In genomic region chr5:74095611-74096010, GRCm38 (mm10) we compare ENCODE assay signal across 31 mouse cellular contexts. TPM values are rescaled to one million over a fixed set of nuclear protein-coding genes. Genes with fewer than 3 reads are reported as not detected.
DNase-seq lines count a peak whose midpoint lies in the region; ATAC-seq and TF ChIP-seq lines count a peak whose summit lies in the region.
"Had no signal": no experiment of that assay in that cellular context is flagged by ENCODE, and none has a peak within 500 bp of the region (broad histone marks: within the 10 kb centered on the region; RNA-seq: fewer than 3 reads in every experiment).

No protein-coding gene starts in this region.

- peaks cover 44% of the 10 kb centered on the region for H3K36me3 ChIP-seq in limb, embryonic 12.5 days
- peaks cover 53% of the 10 kb centered on the region for H3K36me3 ChIP-seq in limb, embryonic 10.5 days
- peaks cover 14% of the 10 kb centered on the region; the same call in 1 of the 2 replicates for H3K36me3 ChIP-seq in lung, embryonic 16.5 days (ENCODE audit: control insufficient read depth, insufficient read depth, low read length)
- peaks cover 37% of the 10 kb centered on the region for H3K36me3 ChIP-seq in ES-Bruce4 (ENCODE audit: control insufficient read depth, insufficient read depth, low read length, poor library complexity, severe bottlenecking)
- H3K36me3 ChIP-seq in limb, embryonic 13.5 days, result peaks cover 36% of the 10 kb centered on the region

- no peaks in the 10 kb centered on the region for H3K27me3 ChIP-seq in limb, embryonic 12.5 days
- H3K27me3 ChIP-seq in limb, embryonic 10.5 days (ENCODE audit: low read depth, poor library complexity, severe bottlenecking), result no peaks in the 10 kb centered on the region
- H3K27me3 ChIP-seq in lung, embryonic 16.5 days (ENCODE audit: control insufficient read depth, insufficient read depth, low read depth, low read length), result no peaks in the 10 kb centered on the region
- H3K27me3 ChIP-seq in ES-Bruce4 (ENCODE audit: control insufficient read depth, insufficient read depth, low read length, poor library complexity, severe bottlenecking), result no peaks in the 10 kb centered on the region
- no peaks in the 10 kb centered on the region for H3K27me3 ChIP-seq in limb, embryonic 13.5 days
- H3K27me3 ChIP-seq: embryonic facial prominence, embryonic 12.5 days; forebrain, embryonic 15.5 days; hindbrain, embryonic 12.5 days; intestine, embryonic 15.5 days; megakaryocyte, embryonic 14.5 days; neural tube, embryonic 15.5 days had no signal

- no peak for TF ChIP-seq POLR2A in ES-Bruce4 (IDR thresholded peaks at IDR 0.05; ENCODE audit: insufficient read depth, low read length)

- H3K27ac ChIP-seq in limb, embryonic 12.5 days, result 0 out of 2 replicates have a peak overlapping the region, but pooled peaks have one; percentile 50
- no peak overlapping the region for H3K27ac ChIP-seq in limb, embryonic 10.5 days
- peak overlapping the region; percentile 4; the same call in 1 of the 2 replicates for H3K27ac ChIP-seq in lung, embryonic 16.5 days (ENCODE audit: low read length)
- peak overlapping the region; percentile 74; the same call in 1 of the 2 replicates for H3K27ac ChIP-seq in ES-Bruce4 (ENCODE audit: insufficient read depth, low read length)
- H3K27ac ChIP-seq in limb, embryonic 13.5 days, result 0 out of 2 replicates have a peak overlapping the region, but pooled peaks have one; percentile 6
- H3K27ac ChIP-seq: embryonic facial prominence, embryonic 12.5 days; forebrain, embryonic 15.5 days; gastrocnemius, adult 2 months; hindbrain, embryonic 12.5 days; hindbrain, postnatal 0 days; intestine, embryonic 15.5 days; kidney, postnatal 0 days; neural tube, embryonic 15.5 days had no signal

- H3K4me1 ChIP-seq in limb, embryonic 12.5 days (replicated peaks), result peaks cover 14% of the 10 kb centered on the region
- H3K4me1 ChIP-seq in limb, embryonic 10.5 days, result peaks cover 18% of the 10 kb centered on the region
- H3K4me1 ChIP-seq in lung, embryonic 16.5 days (replicated peaks; ENCODE audit: control insufficient read depth, insufficient read depth, low read length), result peaks cover 34% of the 10 kb centered on the region
- peaks cover 1% of the 10 kb centered on the region for H3K4me1 ChIP-seq in ES-Bruce4 (ENCODE audit: control insufficient read depth, insufficient read depth, low read length)
- peaks cover 20% of the 10 kb centered on the region for H3K4me1 ChIP-seq in limb, embryonic 13.5 days

- no peak for TF ChIP-seq EP300 in ES-Bruce4 (IDR thresholded peaks at IDR 0.05; ENCODE audit: insufficient read depth, low read depth, low read length)

- WGBS in limb, embryonic 12.5 days, result 84% methylated on average over 2 of the region's 2 CpGs
- WGBS in limb, embryonic 10.5 days, result 89% methylated on average over 2 of the region's 2 CpGs
- WGBS in lung, embryonic 16.5 days, result 71% methylated on average over 2 of the region's 2 CpGs
- WGBS in limb, embryonic 13.5 days, result 82% methylated on average over 2 of the region's 2 CpGs

- no peaks in the 10 kb centered on the region for H3K9me3 ChIP-seq in limb, embryonic 12.5 days
- H3K9me3 ChIP-seq in limb, embryonic 10.5 days (replicated peaks), result no peaks in the 10 kb centered on the region
- H3K9me3 ChIP-seq in lung, embryonic 16.5 days (ENCODE audit: control insufficient read depth, low read length), result no peaks in the 10 kb centered on the region
- no peaks in the 10 kb centered on the region for H3K9me3 ChIP-seq in ES-Bruce4 (replicated peaks; ENCODE audit: control insufficient read depth, insufficient read depth, low read length, poor library complexity, severe bottlenecking)
- no peaks in the 10 kb centered on the region for H3K9me3 ChIP-seq in limb, embryonic 13.5 days
- H3K9me3 ChIP-seq: embryonic facial prominence, embryonic 12.5 days; forebrain, embryonic 15.5 days; hindbrain, embryonic 12.5 days; intestine, embryonic 15.5 days; megakaryocyte, embryonic 14.5 days; neural tube, embryonic 15.5 days had no signal

- no peak overlapping the region for H3K9ac ChIP-seq in limb, embryonic 12.5 days (replicated peaks)
- H3K9ac ChIP-seq in lung, embryonic 16.5 days (ENCODE audit: low read length), result no peak overlapping the region
- peak overlapping the region; percentile 83 for H3K9ac ChIP-seq in ES-Bruce4 (ENCODE audit: low read depth, poor library complexity, severe bottlenecking)
- H3K9ac ChIP-seq in limb, embryonic 13.5 days, result no peak overlapping the region
- H3K9ac ChIP-seq: embryonic facial prominence, embryonic 12.5 days; forebrain, embryonic 15.5 days; hindbrain, embryonic 12.5 days; intestine, embryonic 15.5 days; neural tube, embryonic 15.5 days had no signal

- H3K4me3 ChIP-seq in limb, embryonic 12.5 days (replicated peaks), result no peak overlapping the region
- no peak overlapping the region for H3K4me3 ChIP-seq in limb, embryonic 10.5 days
- H3K4me3 ChIP-seq in lung, embryonic 16.5 days (ENCODE audit: low read length), result no peak overlapping the region
- no peak overlapping the region for H3K4me3 ChIP-seq in ES-Bruce4 (ENCODE audit: low read depth, low read length)
- H3K4me3 ChIP-seq in limb, embryonic 13.5 days, result no peak overlapping the region
- H3K4me3 ChIP-seq: forebrain, embryonic 15.5 days; gastrocnemius, adult 2 months; hindbrain, embryonic 12.5 days; intestine, embryonic 15.5 days; neural tube, embryonic 15.5 days had no signal

- no peak overlapping the region for H3K4me2 ChIP-seq in limb, embryonic 12.5 days
- H3K4me2 ChIP-seq in lung, embryonic 16.5 days (ENCODE audit: low read depth, low read length), result no peak overlapping the region
- no peak overlapping the region for H3K4me2 ChIP-seq in limb, embryonic 13.5 days (replicated peaks)

- no peak for DNase-seq in limb, embryonic 10.5 days (ENCODE audit: low spot score)
- DNase-seq in lung, adult 18-20 months, result no peak
- no peak for DNase-seq in adrenal gland, adult 8-10 months
- DNase-seq in kidney, adult 8-10 months, result no peak
- DNase-seq: adrenal gland, postnatal 14 days; B cell, adult 2 months; cerebellum, adult 11 months; cerebellum, adult 9-10 months; cerebellum, postnatal 36 days; gastrocnemius, adult 2 months; gastrocnemius, postnatal 36 days; heart, adult 18-20 months; heart, postnatal 14 days; kidney, adult 2 months; layer of hippocampus, postnatal 36 days; lung, postnatal 4 days; midbrain, embryonic 14.5 days; retina, postnatal 1 day; right cerebral cortex, postnatal 14 days had no signal

- TF ChIP-seq CTCF in ES-Bruce4 (IDR thresholded peaks at IDR 0.05; ENCODE audit: low read depth, low read length), result no peak

- no peak for ATAC-seq in limb, embryonic 12.5 days (ENCODE audit: insufficient number of reproducible peaks, insufficient read depth, low FRiP score, low TSS enrichment, low read depth)
- no peak for ATAC-seq in lung, embryonic 16.5 days (ENCODE audit: low read depth)
- no peak for ATAC-seq in limb, embryonic 13.5 days (ENCODE audit: low FRiP score, low read depth)
- ATAC-seq: forebrain, embryonic 15.5 days; hindbrain, postnatal 0 days; intestine, embryonic 15.5 days had no signal

RNA-seq across cellular contexts. Expression of gene Usp46, which starts 27.4 kb away (rescaled TPM):
- 47.2 and 49.3 TPM in 2 replicates for polyA plus RNA-seq in limb, embryonic 12.5 days (2016; fragmentation: Nextera tagmentation; extraction: Ambion mirVana)
- 30.8 and 37.9 TPM in 2 replicates for polyA plus RNA-seq in limb, embryonic 10.5 days (2016; fragmentation: Nextera tagmentation; extraction: Ambion mirVana)
- 50.7 and 52.3 TPM in 2 replicates for polyA plus RNA-seq in lung, embryonic 16.5 days (2015; fragmentation: Nextera tagmentation; extraction: Ambion mirVana)
- 46.3 and 52.4 TPM in 2 replicates for polyA plus RNA-seq in ES-Bruce4 (2011; ENCODE audit: insufficient read depth, insufficient read length, low read depth, missing spikeins)
- 35.4 and 37.5 TPM in 2 replicates for polyA plus RNA-seq in limb, embryonic 13.5 days (2015; fragmentation: Nextera tagmentation; extraction: Ambion mirVana)
- total RNA-seq in adrenal gland, adult 8-10 months (2022), result 10 to 100 TPM; 35.5 to 44.5 (median 40.4) TPM
